Mouse (Mus musculus): ENCODE results near the gene D7Ertd443e.
A peak's percentile ranks its signal among the peaks of the same experiment; 100 is the strongest.

The D7Ertd443e gene

GRCm38 (mm10) chr7:134229899-134230298 is 155.6 kb downstream of the D7Ertd443e start:
- no peak for DNase-seq (ENCODE audit: inconsistent ontology term)

- peak; percentile 86 for DNase-seq (ENCODE audit: inconsistent ontology term)
These were observed 157.5 kb downstream of the D7Ertd443e start for GRCm38 (mm10) chr7:134227773-134228455.

- DNase-seq (ENCODE audit: inconsistent ontology term), result no peak
These were observed 158.4 kb downstream of the D7Ertd443e start for GRCm38 (mm10) chr7:134227101-134227500.

GRCm38 (mm10) chr7:134226231-134226630 is 159.2 kb downstream of the D7Ertd443e start:
- no peak for DNase-seq (ENCODE audit: inconsistent ontology term)

- DNase-seq (ENCODE audit: inconsistent ontology term), result peak; percentile 90
These were observed 160.5 kb downstream of the D7Ertd443e start for GRCm38 (mm10) chr7:134224741-134225612.

GRCm38 (mm10) chr7:134224421-134224740 is 161.1 kb downstream of the D7Ertd443e start:
- no peak for DNase-seq (ENCODE audit: inconsistent ontology term)

- peak; percentile 70 for DNase-seq (ENCODE audit: inconsistent ontology term)
These were observed 161.9 kb downstream of the D7Ertd443e start for GRCm38 (mm10) chr7:134223444-134224161.

Measured in Muller cell, postnatal 12 days (primary cell).